ENCODE assay signal across 8 mouse cellular contexts in the genomic region with DNA sequence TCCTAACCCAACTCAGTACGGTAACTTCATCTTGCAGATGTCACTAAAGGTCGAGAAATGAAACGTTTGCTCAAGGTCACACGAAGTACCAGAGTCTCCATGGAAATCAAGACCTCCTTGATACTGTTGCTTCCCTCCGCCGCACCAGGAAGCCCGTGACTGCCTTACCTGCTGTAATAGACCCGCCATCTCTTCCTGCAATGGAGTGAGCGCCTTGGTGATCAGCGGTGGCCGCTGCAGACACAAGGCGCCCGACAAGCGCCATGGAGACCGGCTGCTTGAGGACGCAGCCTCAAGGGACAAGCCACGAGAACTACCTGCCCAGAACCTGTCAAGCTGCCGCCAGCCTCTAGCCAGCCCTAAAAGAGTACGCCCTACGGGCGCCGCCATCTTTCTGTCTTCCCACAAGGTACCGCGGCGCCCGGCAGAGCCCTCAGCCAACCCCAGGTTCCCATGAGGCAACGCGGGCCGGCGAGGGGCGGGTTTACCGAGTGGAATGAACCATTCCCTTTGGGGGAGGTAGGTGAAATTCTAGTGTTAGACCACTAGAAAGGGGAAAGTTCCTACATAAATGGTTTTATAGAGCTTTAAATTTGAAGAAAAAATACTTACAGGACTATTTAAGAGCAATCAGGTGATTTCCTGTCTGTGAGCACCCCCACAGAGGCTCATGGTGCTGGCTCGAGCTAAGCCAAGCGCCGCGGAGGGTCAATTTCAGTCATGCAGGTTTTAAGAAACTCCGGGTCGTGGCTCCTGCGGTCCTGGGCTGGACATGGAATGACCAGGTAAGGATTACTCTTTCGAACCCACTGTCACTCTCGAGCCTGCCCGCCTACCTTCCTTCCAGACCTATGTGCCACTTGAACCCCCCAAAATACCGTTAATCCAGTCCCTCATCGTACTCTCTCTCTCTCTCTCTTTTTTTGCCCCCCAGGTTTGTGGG. TPM values are rescaled to one million over a fixed set of nuclear protein-coding genes. Genes with fewer than 3 reads are reported as not detected.
DNase-seq lines count a peak whose midpoint lies in the region; ATAC-seq and TF ChIP-seq lines count a peak whose summit lies in the region.

A gene (plus strand): TSS at position 481 of the 943 bp plus-strand sequence.
A gene (minus strand): TSS at position 893 of the 943 bp plus-strand sequence.

- H3K27me3 ChIP-seq in embryonic facial prominence, embryonic 13.5 days: no peaks in the 10 kb centered on the region
- H3K27me3 ChIP-seq in heart, adult 2 months (ENCODE audit: control insufficient read depth, insufficient read depth, low read length): no peaks in the 10 kb centered on the region
- H3K27me3 ChIP-seq in limb, embryonic 13.5 days: no peaks in the 10 kb centered on the region
- H3K27me3 ChIP-seq in midbrain, embryonic 16.5 days (ENCODE audit: control insufficient read depth, insufficient read depth, low read depth, low read length): no peaks in the 10 kb centered on the region

- no peaks in the 10 kb centered on the region for H3K9me3 ChIP-seq in embryonic facial prominence, embryonic 13.5 days
- H3K9me3 ChIP-seq in limb, embryonic 13.5 days: no peaks in the 10 kb centered on the region
- no peaks in the 10 kb centered on the region for H3K9me3 ChIP-seq in midbrain, embryonic 16.5 days (replicated peaks; ENCODE audit: control insufficient read depth, low read length, poor library complexity, severe bottlenecking)

- peak; percentile 94 for ATAC-seq in embryonic facial prominence, embryonic 13.5 days (ENCODE audit: insufficient number of reproducible peaks, insufficient read depth, low FRiP score, low TSS enrichment, low read depth)
- peak; percentile 97 for ATAC-seq in limb, embryonic 13.5 days (ENCODE audit: low FRiP score, low read depth)
- ATAC-seq in midbrain, embryonic 16.5 days: peak; percentile 98

- no peak for TF ChIP-seq CTCF in heart, adult 2 months (IDR thresholded peaks at IDR 0.05)

- peaks cover 19% of the 10 kb centered on the region for H3K4me1 ChIP-seq in embryonic facial prominence, embryonic 13.5 days
- no peaks in the 10 kb centered on the region for H3K4me1 ChIP-seq in heart, adult 2 months (ENCODE audit: control insufficient read depth, insufficient read depth, low read length)
- H3K4me1 ChIP-seq in limb, embryonic 13.5 days: peaks cover 16% of the 10 kb centered on the region
- H3K4me1 ChIP-seq in midbrain, embryonic 16.5 days (ENCODE audit: control insufficient read depth, insufficient read depth, low read length): peaks cover 23% of the 10 kb centered on the region

- peak within 1 kb of the TSS; percentile 85 for H3K4me2 ChIP-seq in embryonic facial prominence, embryonic 13.5 days
- H3K4me2 ChIP-seq in limb, embryonic 13.5 days (replicated peaks): peak within 1 kb of the TSS; percentile 89
- peak within 1 kb of the TSS; percentile 88 for H3K4me2 ChIP-seq in midbrain, embryonic 16.5 days (ENCODE audit: low read length)

- peak within 1 kb of the TSS; percentile 55 for H3K27ac ChIP-seq in embryonic facial prominence, embryonic 13.5 days
- peak within 1 kb of the TSS; percentile 94 for H3K27ac ChIP-seq in heart, adult 2 months
- H3K27ac ChIP-seq in limb, embryonic 13.5 days: no peak within 1 kb of the TSS
- peak within 1 kb of the TSS; percentile 73 for H3K27ac ChIP-seq in midbrain, embryonic 16.5 days (ENCODE audit: low read length)

- WGBS in embryonic facial prominence, embryonic 13.5 days: under 1% methylated on average over 44 of the region's 44 CpGs
- WGBS in heart, adult 2 months: under 1% methylated on average over 44 of the region's 44 CpGs
- under 1% methylated on average over 44 of the region's 44 CpGs for WGBS in limb, embryonic 13.5 days
- WGBS in midbrain, embryonic 16.5 days: under 1% methylated on average over 44 of the region's 44 CpGs

- DNase-seq in 3134 (ENCODE audit: extremely low read depth, insufficient read length, low spot score): peak; percentile 78
- peak; percentile 90 to 93 for DNase-seq in adrenal gland, postnatal 36 days
- DNase-seq in heart, adult 2 months: peak; percentile 88 to 90
- peak; percentile 79 to 85 for DNase-seq in kidney, adult 8-10 months
- peak; percentile 75 to 92 for DNase-seq in spleen, postnatal 10 days (ENCODE audit: low spot score in 2 of 2)

- peak; percentile 37; the same call in 1 of the 2 replicates for TF ChIP-seq POLR2A in heart, adult 2 months (IDR thresholded peaks at IDR 0.05; ENCODE audit: insufficient read depth, low read depth, low read length)

- H3K9ac ChIP-seq in embryonic facial prominence, embryonic 13.5 days: peak within 1 kb of the TSS; percentile 90
- H3K9ac ChIP-seq in heart, adult 2 months (ENCODE audit: low read depth, low read length): peak within 1 kb of the TSS; percentile 89
- H3K9ac ChIP-seq in limb, embryonic 13.5 days: peak within 1 kb of the TSS; percentile 85
- peak within 1 kb of the TSS; percentile 69 for H3K9ac ChIP-seq in midbrain, embryonic 16.5 days (ENCODE audit: low read depth, low read length)

- intact Hi-C loops in heart, adult 2 months (cut with DNase I): no loop called here

- H3K4me3 ChIP-seq in embryonic facial prominence, embryonic 13.5 days: peak within 1 kb of the TSS; percentile 88
- H3K4me3 ChIP-seq in heart, adult 2 months: peak within 1 kb of the TSS; percentile 88
- peak within 1 kb of the TSS; percentile 88 for H3K4me3 ChIP-seq in limb, embryonic 13.5 days
- peak within 1 kb of the TSS; percentile 54 for H3K4me3 ChIP-seq in midbrain, embryonic 16.5 days (ENCODE audit: low read depth, low read length)

- no peak for TF ChIP-seq EP300 in heart, adult 2 months (IDR thresholded peaks at IDR 0.05; ENCODE audit: insufficient read depth, low read depth, low read length)

- H3K36me3 ChIP-seq in embryonic facial prominence, embryonic 13.5 days: peaks cover 45% of the 10 kb centered on the region
- H3K36me3 ChIP-seq in heart, adult 2 months (ENCODE audit: control insufficient read depth, insufficient read depth, low read length): no peaks in the 10 kb centered on the region
- peaks cover 50% of the 10 kb centered on the region for H3K36me3 ChIP-seq in limb, embryonic 13.5 days
- peaks cover 21% of the 10 kb centered on the region for H3K36me3 ChIP-seq in midbrain, embryonic 16.5 days (ENCODE audit: control insufficient read depth, insufficient read depth, low read length)

- no peaks in the 10 kb centered on the region; the same call in 1 of the 2 replicates for H3K79me2 ChIP-seq in heart, adult 2 months (replicated peaks; ENCODE audit: control insufficient read depth, insufficient read depth, low read length)

RNA-seq across cellular contexts. Expression of the first gene that starts in this region (rescaled TPM):
- 100 to 1,000 TPM in 1 of 2 experiments, 10 to 100 TPM in 1; 95.7 to 122 TPM for total RNA-seq in adrenal gland, postnatal 36 days (2021)
- polyA plus RNA-seq in embryonic facial prominence, embryonic 13.5 days (2015; fragmentation: Nextera tagmentation; extraction: Ambion mirVana): 90.1 and 90.6 TPM in 2 replicates
- total RNA-seq in heart, adult 2 months (2021): 10 to 100 TPM; 40.5 to 40.6 TPM
- polyA plus RNA-seq in heart, adult 2 months (2012; rRNA removed): 38.0 and 50.0 TPM in 2 replicates
- polyA plus RNA-seq in limb, embryonic 13.5 days (2015; fragmentation: Nextera tagmentation; extraction: Ambion mirVana): 81.8 and 84.7 TPM in 2 replicates
- polyA plus RNA-seq in midbrain, embryonic 16.5 days (2015; fragmentation: Nextera tagmentation; extraction: Ambion mirVana): 61.9 and 69.2 TPM in 2 replicates

RNA-seq across cellular contexts. Expression of the second gene that starts in this region (rescaled TPM):
- 10 to 100 TPM; 37.2 to 41.0 TPM for total RNA-seq in adrenal gland, postnatal 36 days (2021)
- 56.6 and 60.0 TPM in 2 replicates for polyA plus RNA-seq in embryonic facial prominence, embryonic 13.5 days (2015; fragmentation: Nextera tagmentation; extraction: Ambion mirVana)
- 10 to 100 TPM; 48.6 to 52.0 TPM for total RNA-seq in heart, adult 2 months (2021)
- 27.4 and 31.7 TPM in 2 replicates for polyA plus RNA-seq in heart, adult 2 months (2012; rRNA removed)
- polyA plus RNA-seq in limb, embryonic 13.5 days (2015; fragmentation: Nextera tagmentation; extraction: Ambion mirVana): 58.7 and 61.2 TPM in 2 replicates
- 54.5 and 54.7 TPM in 2 replicates for polyA plus RNA-seq in midbrain, embryonic 16.5 days (2015; fragmentation: Nextera tagmentation; extraction: Ambion mirVana)
